8 mouse cellular contexts compared by ENCODE assay signal in the genomic region with DNA sequence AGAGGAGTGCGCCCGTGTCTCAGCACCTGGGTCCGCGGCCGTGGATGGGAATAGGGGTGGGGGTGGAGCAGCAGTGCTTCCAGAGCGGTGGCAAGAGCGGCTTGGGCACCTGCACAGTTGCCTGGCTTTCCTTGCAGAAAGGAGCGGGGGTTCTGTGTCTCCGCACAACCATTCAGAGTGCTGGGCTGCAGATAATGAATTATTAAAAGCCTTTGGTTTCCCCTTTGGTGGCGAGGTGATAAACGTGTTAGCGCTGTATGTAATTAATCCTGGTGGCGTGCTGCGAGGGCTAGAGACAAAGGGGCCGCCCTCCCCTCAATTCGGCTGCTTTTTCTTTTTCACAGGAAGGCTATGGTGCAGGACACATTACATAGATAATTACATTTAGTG. TPM values are rescaled to one million over a fixed set of nuclear protein-coding genes. Genes with fewer than 3 reads are reported as not detected.
DNase-seq lines count a peak whose midpoint lies in the region; ATAC-seq lines count a peak whose summit lies in the region.

No protein-coding gene starts in this region.

- no peak for DNase-seq in kidney, postnatal 10 days
- DNase-seq in embryo, embryonic 10.5 days (ENCODE audit: low spot score): peak; percentile 71
- no peak for DNase-seq in layer of hippocampus, postnatal 10 days (ENCODE audit: low spot score in 2 of 2)
- DNase-seq in spleen, adult 12 weeks (ENCODE audit: low spot score): no peak
- DNase-seq in cerebellum, adult 11-12 months: no peak

- peak overlapping the region; percentile 48; the same call in 1 of the 2 replicates for H3K9ac ChIP-seq in kidney, embryonic 16.5 days (replicated peaks; ENCODE audit: low read length)
- H3K9ac ChIP-seq in hindbrain, embryonic 15.5 days: peak overlapping the region; percentile 83
- H3K9ac ChIP-seq in midbrain, embryonic 15.5 days: peak overlapping the region; percentile 88

- no peaks in the 10 kb centered on the region for H3K36me3 ChIP-seq in kidney, embryonic 16.5 days (ENCODE audit: insufficient read depth, low read length)
- no peaks in the 10 kb centered on the region for H3K36me3 ChIP-seq in hindbrain, embryonic 15.5 days
- no peaks in the 10 kb centered on the region for H3K36me3 ChIP-seq in midbrain, embryonic 15.5 days (replicated peaks)

- no peak overlapping the region for H3K27ac ChIP-seq in kidney, embryonic 16.5 days (ENCODE audit: low read length)
- peak overlapping the region; percentile 96 for H3K27ac ChIP-seq in hindbrain, embryonic 15.5 days (replicated peaks)
- peak overlapping the region; percentile 94 for H3K27ac ChIP-seq in midbrain, embryonic 15.5 days

- peak overlapping the region; percentile 72 for H3K4me2 ChIP-seq in kidney, embryonic 16.5 days (replicated peaks; ENCODE audit: low read depth, low read length)
- H3K4me2 ChIP-seq in hindbrain, embryonic 15.5 days: peak overlapping the region; percentile 80
- H3K4me2 ChIP-seq in midbrain, embryonic 15.5 days: peak overlapping the region; percentile 85

- ATAC-seq in kidney, embryonic 16.5 days (ENCODE audit: low FRiP score, low TSS enrichment): 0 out of 2 replicates have a peak, but pooled peaks have one; percentile 4
- peak; percentile 35 for ATAC-seq in hindbrain, embryonic 15.5 days (ENCODE audit: low FRiP score, low read depth)
- ATAC-seq in midbrain, embryonic 15.5 days (replicated peaks): peak; percentile 53

- H3K4me1 ChIP-seq in kidney, embryonic 16.5 days (ENCODE audit: insufficient read depth, low read length): peaks cover 22% of the 10 kb centered on the region
- H3K4me1 ChIP-seq in hindbrain, embryonic 15.5 days (replicated peaks): peaks cover 63% of the 10 kb centered on the region
- H3K4me1 ChIP-seq in midbrain, embryonic 15.5 days: peaks cover 38% of the 10 kb centered on the region

- no peaks in the 10 kb centered on the region for H3K9me3 ChIP-seq in kidney, embryonic 16.5 days (ENCODE audit: low read length)
- H3K9me3 ChIP-seq in hindbrain, embryonic 15.5 days: no peaks in the 10 kb centered on the region
- no peaks in the 10 kb centered on the region for H3K9me3 ChIP-seq in midbrain, embryonic 15.5 days

- H3K27me3 ChIP-seq in kidney, embryonic 16.5 days (ENCODE audit: insufficient read depth, low read length): peaks cover 21% of the 10 kb centered on the region
- no peaks in the 10 kb centered on the region for H3K27me3 ChIP-seq in hindbrain, embryonic 15.5 days
- no peaks in the 10 kb centered on the region for H3K27me3 ChIP-seq in midbrain, embryonic 15.5 days (replicated peaks)

- peak overlapping the region; percentile 49 for H3K4me3 ChIP-seq in kidney, embryonic 16.5 days (ENCODE audit: low read length)
- peak overlapping the region; percentile 71 for H3K4me3 ChIP-seq in hindbrain, embryonic 15.5 days
- H3K4me3 ChIP-seq in midbrain, embryonic 15.5 days: peak overlapping the region; percentile 77

- WGBS in kidney, embryonic 16.5 days: 1% methylated on average over 16 of the region's 16 CpGs
- WGBS in hindbrain, embryonic 15.5 days: under 1% methylated on average over 16 of the region's 16 CpGs
- 1% methylated on average over 16 of the region's 16 CpGs for WGBS in midbrain, embryonic 15.5 days

RNA-seq across cellular contexts. Expression of gene Plekha6, which starts 18.7 kb away (rescaled TPM):
- polyA plus RNA-seq in kidney, embryonic 16.5 days (2015; fragmentation: Nextera tagmentation; extraction: Ambion mirVana): 8.5 and 9.7 TPM in 2 replicates
- polyA plus RNA-seq in hindbrain, embryonic 15.5 days (2015; fragmentation: Nextera tagmentation; extraction: Ambion mirVana): 17.2 and 19.9 TPM in 2 replicates
- polyA plus RNA-seq in midbrain, embryonic 15.5 days (2015; fragmentation: Nextera tagmentation; extraction: Ambion mirVana): 21.4 and 23.4 TPM in 2 replicates
- total RNA-seq in layer of hippocampus, postnatal 10 days (2021): 10 to 100 TPM; 54.8 to 65.7 TPM

RNA-seq across cellular contexts. Expression of gene Ppp1r15b, which starts 51.8 kb away (rescaled TPM):
- polyA plus RNA-seq in kidney, embryonic 16.5 days (2015; fragmentation: Nextera tagmentation; extraction: Ambion mirVana): 45.7 and 47.7 TPM in 2 replicates
- 26.7 and 28.0 TPM in 2 replicates for polyA plus RNA-seq in hindbrain, embryonic 15.5 days (2015; fragmentation: Nextera tagmentation; extraction: Ambion mirVana)
- polyA plus RNA-seq in midbrain, embryonic 15.5 days (2015; fragmentation: Nextera tagmentation; extraction: Ambion mirVana): 29.2 and 30.1 TPM in 2 replicates
- total RNA-seq in layer of hippocampus, postnatal 10 days (2021): 10 to 100 TPM; 44.5 to 45.0 TPM
